Mouse (Mus musculus) cerebellum, adult 2 months (tissue): ENCODE measurements around the gene Abcb7.
"Not testable (repeated sequence)": the region's sequence is repeated elsewhere in the genome, so short reads cannot be mapped to it uniquely, and the experiment has no call there.

ENCODE experiments used
- CTCF ChIP-seq: fragments of 200-500 bp; IDR thresholded peaks from 2 replicates; pipeline ENCODE4 v1.5.1; 2011; ENCODE audit warnings: low read depth, mild to moderate bottlenecking, control low read depth, low read length, moderate library complexity, borderline replicate concordance; ENCODE audit not compliant: insufficient read depth
- POLR2A ChIP-seq: fragments of 200-500 bp; IDR thresholded peaks from 2 replicates; pipeline ENCODE4 v1.6.1; 2011; ENCODE audit warnings: low read length, control low read depth, borderline replicate concordance; ENCODE audit not compliant: insufficient read depth

- not testable (repeated sequence) for TF ChIP-seq POLR2A, CTCF
Observed at GRCm38 (mm10) chrX:104348146-104348545, 65.5 kb downstream of the Abcb7 start.
